Mouse (Mus musculus): ENCODE data around the gene Tlr6.

Gene Tlr6

DNA sequence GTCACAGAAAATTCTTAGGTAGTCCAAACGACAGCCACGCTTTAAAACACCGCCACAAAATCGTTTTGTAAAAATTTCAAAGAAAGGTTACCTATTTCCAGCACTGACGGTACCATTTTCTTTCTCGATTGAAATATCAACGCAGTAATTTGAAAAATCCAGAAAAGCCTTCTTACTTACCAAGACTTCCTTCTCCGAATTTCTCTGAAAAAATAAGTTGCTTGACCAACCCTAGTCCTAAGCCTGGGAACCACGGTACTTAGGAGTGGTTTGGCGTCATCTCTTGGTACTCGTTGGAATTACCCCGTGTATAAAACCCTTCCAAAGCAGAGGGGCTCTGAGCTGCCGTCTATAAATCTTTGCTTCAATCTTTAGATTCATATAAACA lies at the start of gene Tlr6:
Gene Tlr6 (minus strand): TSS at position 255 of the 388 bp plus-strand sequence.
- peak; percentile 50 for DNase-seq (ENCODE audit: low spot score)

DNA sequence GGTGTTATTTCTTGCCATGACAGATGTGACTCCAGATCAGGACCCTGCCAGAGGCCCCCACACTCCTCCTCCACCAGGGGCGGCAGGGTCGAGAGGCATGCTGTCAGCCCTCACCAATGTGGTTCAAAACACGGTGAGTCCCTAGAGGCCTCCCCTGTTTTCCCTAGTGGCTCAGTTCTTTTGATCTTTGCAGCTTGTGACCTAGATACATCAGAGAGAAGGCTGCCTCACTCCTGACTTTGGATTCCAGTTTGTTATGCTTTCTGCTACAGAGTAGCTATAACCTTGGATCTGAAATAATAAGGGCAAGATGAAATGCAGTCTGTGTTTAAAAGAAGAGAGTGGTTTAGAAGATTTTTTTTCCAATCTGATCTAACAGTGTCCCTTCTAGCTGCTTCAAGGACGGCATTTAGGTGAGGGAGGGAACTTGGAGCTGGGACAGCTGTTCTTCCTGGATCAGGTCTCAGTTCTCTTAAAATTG lies 46.2 kb upstream of the Tlr6 start:
- no peak for DNase-seq (ENCODE audit: low spot score)

DNA sequence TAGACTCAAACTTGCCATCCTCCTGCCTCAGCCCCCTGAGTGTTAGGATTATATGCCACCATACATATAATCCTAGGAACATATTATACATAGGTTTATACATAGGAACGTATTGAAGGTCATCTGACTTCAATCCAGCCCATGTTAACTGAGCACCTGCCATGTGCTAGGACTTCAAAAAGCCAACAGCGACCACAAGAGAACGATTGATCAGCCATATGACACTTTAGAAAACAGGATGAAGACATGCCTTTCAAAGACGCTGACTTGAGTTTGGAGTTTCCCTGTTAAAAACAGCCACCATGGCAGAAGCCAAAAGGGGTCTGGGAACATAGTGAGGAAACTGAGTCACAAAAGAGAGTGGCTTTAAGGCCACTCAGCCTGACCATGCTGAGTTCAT lies 45.4 kb upstream of the Tlr6 start:
- no peak for DNase-seq (ENCODE audit: low spot score)

DNA sequence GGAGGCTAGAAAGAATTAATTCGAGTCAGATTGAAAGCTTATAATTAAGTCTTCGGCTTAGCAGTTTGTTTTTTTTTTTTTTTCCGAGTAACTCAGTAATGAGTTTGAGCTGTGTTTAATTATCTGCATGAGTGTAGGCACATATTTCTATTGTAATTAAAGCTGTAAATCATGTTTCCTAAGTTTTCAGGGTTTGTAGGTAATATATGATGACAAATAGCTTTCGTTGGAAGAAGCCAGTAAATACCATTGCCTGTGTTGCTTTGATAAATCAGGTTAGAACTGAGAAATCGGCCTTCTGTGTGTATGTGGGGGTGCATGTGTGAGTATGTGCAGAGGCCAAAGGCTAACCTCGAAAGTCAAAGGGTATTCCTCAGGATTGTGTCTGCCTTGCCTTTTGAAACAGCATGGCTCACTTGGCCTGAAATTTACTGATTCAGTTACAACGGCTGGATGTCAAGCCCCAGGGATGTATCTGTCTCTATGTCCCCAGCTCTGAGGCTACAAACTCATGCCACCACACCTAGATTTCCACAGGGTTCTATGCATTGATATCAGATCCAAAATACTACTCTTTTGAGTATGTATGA lies 44.1 kb upstream of the Tlr6 start:
- DNase-seq (ENCODE audit: low spot score) = no peak

DNA sequence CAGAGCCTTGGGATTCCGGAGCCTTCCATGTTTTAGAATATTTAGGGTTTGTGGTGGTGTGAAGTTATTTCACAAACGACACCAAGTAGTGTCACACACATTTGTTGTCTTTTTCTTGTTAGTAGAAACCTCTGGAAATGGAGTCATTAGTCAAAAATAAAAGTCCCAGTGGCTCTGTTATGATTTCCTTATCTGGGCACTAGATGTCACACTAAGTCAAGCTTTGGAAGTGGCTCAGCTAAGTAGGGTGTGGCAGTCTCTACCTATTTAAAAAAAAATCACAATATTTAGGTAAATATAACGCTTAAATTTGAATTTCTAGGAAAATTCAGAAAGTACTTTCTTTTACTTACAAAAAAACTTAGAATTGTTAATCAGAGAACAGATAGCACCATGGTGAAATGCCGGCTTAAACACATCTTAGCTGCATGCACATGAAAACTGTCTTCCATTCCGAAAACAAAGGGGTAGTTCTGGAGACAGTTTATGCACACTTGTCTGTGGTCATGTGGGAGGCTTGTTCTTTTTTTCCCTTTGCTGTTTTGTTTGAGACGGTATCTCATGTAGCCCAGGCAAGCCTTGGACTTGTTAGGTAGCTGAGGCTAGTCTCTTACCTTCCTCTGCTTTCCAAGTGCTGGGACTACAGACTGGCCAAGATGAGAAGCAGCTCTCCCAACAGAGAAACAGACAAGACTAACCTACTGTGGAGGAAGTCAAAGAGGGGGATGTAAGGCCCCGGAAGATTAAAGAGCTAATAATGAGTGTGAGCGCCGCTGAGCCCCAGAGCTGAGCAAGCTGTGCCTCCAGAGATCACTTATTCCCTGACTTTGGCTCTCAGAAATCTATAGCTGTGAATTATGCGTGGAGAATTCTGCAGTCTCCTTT lies 43.3 kb upstream of the Tlr6 start:
- DNase-seq (ENCODE audit: low spot score) = no peak

DNA sequence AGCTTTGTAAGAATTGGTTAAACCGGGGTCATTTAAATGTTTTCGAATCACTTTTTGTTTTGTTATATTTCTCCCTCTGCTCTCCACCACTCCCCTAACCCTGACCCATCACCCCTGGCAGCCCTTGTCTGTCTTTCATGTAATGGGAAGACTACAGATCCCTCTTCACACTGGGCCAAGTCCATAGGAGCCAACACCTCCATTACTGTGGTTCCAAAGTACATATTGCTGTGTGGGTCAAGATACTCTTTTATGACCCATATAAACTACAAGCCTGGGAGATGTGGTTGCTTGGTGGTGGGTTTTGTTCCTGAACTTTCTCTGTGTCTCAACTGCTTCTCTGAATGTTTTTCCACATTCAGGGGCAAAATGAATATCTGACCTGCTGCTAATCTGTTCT lies 35.5 kb upstream of the Tlr6 start:
- no peak for DNase-seq (ENCODE audit: low spot score)

DNA sequence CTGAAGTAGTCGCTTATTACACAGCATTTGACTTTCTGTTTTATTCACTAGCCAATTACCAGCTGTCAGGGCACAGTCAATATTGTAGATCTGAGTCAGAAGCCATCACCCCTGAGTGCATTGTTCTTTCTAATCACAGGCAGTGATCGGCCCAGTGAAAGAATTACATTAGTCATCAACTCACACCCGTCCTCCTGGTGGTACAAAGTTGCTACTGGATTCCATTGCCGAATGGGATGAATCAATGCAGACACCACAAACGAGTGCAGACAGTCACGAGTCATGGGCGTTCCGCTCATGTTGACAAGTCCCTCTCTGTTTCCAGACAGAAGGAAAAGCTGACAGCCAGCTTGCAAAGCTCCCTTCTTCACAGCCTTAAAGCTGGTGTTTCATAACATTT lies 32.6 kb upstream of the Tlr6 start:
- DNase-seq (ENCODE audit: low spot score) = no peak

DNA sequence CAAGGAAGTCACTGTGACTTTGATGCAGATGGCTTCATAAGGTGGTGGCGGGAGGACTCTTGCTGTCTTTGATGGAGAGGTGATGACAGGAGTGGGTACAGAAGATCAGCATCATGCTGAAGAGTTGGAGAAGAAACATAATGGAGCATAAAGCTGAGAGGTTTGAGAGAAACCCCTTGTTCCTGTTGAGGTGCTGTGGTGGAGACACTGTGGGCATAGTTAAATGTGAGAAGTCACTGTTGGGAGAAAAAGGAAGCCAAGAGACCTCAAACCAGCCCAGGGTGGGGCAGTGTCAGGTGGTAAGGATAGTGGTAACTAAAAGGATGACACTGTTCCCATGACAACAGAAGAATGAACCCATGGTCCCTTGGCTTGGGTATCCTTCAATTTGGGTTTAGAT lies 30.0 kb upstream of the Tlr6 start:
- DNase-seq (ENCODE audit: low spot score) = no peak

DNA sequence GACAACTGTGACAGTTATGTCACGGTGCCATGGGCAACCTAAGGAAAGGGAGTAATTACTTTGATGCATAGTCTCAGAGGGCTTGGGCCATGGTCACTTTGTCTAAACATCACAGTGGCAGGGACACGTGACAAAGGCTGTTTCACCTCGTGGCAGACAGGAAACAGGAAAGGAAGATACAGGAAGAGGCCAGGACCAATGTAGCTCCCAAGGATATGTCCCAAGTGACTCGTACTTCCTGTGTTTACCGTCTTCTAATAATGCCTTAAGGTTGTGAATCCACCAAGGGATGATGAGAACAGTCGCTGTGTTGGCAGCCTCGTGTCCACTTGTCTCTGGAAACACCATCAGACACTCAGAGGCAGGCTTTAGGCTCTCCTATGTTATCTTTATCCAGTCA lies 26.1 kb upstream of the Tlr6 start:
- no peak for DNase-seq (ENCODE audit: low spot score)

DNA sequence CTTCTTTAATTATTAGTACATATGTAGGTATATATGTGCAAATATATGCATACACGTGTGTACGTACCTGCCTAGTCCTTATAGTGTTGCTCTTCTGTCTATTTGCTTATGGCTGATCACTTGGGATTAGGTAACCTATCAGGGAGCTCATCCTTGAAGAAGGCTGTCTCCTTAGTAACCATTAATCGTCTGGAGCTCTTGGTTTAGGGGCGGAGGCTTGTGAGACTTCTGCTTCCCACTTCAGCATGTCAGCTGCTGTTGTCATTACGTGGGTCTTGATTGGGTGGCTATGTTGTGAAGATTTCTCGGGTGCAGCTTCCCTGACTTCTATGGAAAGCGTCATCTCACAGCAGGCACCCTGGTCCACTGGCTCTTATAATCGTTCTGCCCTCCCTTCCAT lies 17.2 kb upstream of the Tlr6 start:
- DNase-seq (ENCODE audit: low spot score) = no peak

DNA sequence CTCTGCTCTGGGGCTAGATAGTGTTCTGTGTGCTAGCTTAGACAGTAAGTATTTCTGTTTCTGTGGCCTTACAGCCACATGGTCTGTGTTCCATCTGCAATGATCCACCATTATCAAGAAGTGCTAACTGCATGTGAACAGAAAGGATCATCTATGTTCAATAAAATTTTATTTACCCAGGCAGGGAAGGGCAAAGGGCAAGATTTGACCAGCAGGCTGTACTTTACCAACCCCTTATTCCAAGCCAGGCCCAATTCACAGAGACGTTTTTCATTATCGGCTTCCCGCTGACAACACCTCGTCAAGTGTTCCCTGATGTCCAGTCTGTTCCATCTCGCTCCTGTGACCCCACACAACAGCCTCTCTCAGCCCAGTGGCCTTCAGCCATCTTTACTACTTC lies 15.2 kb upstream of the Tlr6 start:
- DNase-seq (ENCODE audit: low spot score) = no peak

DNA sequence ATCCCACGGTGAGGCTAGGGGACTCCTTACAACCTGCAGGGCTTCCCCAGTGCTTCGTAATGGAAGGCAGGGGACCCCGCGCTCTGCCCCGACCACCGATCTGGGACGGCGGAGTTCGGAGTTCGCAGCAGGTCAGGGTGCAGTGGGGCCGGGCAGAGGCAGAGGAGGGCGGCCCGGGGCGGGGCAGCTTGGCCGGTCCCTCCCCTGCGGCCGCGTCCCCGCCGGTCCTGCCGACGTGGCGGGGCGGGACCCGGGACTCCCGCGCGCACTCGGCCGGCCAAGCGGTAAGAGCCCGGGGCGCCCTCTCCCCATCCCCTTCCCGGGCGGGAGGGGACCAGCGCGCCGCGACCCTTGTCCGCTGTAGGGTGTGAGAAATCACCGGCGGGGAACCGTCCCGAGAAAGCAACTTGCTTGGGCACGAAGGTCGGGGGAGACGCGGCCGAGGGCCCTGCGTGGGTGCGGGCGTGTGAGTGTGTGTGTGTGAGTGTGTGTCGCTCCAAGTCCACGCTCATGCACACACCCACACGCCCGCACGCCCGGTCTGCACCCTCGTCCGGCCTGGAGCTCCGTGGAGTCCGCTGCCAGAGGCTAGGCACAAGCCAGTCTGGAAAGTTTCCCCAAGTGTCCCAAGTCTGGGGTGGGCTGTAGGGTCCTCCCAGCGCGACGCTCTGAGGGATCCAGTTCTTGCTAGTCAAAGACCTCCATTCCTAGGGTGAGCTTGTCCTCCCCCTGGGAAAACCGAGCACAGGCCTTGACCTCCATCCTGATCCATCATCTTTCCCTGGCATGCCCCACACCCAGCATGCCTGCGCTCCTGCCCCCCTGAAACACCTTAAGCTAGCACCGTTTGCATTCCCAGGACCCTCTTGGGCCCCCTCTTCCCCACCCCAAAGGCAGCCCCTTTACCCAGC lies 10.2 kb upstream of the Tlr6 start, which contains the start of gene Fam114a1:
Gene Fam114a1 (plus strand): TSS at position 211 of the 911 bp plus-strand sequence.
- DNase-seq (ENCODE audit: low spot score) = peak; percentile 72

DNA sequence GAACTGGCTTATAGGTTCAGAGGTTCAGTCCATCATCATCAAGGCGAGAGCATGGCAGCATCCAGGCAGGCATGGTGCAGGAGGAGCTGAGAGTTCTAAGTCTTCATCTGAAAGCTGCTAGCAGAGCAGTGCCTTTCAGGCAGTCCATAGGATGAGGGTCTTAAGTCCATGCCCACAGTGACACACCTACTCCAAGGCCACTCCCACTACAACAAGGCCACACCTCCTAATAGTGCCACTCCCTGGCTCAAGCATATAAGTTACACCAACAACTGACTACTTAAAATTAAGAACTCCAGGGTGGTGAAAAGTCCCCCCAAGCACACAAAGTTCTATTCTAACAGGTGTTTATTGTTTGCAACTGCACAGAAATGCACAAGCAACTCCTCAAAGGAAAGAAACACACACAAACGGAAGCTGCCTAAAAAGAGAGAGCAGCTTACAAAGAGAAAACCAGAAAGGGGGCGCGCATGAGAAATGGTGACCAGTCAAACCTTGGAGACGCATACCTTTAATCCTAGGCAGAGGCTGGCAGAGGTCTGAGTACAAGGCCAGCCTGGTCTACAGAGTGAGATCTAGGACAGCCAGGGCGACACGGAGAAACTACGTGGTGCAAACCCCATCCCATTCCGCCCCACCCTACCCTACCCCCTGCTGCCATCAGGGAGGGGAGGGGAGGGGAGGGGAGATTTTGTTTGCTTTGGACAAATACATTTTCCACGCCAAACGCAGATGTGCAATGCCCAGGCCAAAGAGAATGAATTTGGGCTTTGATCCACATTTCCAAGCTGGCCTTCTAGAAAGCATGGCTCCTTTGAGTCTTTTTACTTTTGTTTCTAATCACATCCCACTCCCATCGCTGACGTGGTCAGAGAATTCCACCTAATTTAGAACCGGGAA lies 9.3 kb upstream of the Tlr6 start:
- DNase-seq (ENCODE audit: low spot score) = no peak

DNA sequence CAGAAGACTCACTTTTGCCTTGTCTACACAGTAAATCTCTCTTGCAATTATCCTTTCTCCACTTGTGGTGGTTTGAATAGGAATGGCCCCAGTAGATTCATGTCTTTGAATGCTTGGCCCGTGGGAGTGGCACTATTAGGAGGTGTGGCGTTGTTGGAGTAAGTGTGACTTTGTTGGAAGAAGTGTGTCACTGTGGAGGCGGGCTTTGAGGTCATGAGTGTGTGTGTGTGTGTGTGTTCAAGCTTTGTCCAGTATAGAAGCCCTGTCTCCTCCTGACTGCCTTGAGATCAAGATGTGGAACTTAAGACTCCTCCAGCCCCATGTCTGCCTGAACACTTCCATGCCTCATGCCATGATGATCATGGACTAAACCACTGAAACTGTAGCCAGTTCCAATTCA lies 3.8 kb upstream of the Tlr6 start:
- DNase-seq (ENCODE audit: low spot score) = no peak

DNA sequence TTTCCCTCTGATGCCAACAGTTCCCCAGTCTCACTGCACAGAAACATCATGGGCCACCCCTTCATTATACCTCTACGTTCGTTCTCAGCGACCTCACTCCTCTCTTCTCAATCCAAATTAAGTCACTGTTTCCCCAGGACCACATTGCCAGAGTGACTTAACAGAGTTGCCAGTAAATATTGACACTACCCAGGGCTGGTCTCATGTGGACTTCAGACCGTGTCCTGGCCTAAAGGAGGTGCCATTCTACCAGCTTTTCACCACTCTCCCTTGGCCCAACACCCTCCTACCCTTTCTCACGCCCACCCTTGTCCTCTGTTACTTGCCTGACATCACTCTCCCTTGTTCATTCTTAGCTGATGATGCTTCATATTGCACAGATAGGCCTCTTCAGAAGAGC lies 3.4 kb upstream of the Tlr6 start:
- no peak for DNase-seq (ENCODE audit: low spot score)

DNA sequence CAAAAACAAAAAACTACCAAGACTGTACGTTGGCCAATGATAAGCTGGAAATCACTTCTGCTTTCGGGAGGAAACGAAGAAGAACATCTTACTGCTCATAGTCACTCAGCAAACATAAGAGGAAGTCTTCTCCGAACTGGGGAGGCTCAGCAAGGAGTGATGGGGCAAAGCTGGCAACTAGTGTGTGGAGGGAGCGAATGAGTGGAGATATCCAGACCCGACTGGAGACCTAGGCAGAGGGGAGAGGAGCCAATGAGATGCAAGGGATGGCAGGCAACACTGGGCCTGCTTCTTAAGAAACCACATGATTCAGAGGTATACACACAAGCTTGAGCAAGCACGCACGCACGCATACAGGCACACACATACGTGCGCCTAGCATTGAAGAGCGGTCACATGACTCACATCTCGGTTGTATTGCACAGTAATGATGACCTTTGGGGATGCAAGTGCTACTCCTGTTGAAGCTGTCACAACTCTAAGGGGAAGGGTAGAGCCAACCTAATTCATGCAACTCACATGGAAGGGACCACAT lies 1.0 kb upstream of the Tlr6 start:
- DNase-seq (ENCODE audit: low spot score) = no peak

DNA sequence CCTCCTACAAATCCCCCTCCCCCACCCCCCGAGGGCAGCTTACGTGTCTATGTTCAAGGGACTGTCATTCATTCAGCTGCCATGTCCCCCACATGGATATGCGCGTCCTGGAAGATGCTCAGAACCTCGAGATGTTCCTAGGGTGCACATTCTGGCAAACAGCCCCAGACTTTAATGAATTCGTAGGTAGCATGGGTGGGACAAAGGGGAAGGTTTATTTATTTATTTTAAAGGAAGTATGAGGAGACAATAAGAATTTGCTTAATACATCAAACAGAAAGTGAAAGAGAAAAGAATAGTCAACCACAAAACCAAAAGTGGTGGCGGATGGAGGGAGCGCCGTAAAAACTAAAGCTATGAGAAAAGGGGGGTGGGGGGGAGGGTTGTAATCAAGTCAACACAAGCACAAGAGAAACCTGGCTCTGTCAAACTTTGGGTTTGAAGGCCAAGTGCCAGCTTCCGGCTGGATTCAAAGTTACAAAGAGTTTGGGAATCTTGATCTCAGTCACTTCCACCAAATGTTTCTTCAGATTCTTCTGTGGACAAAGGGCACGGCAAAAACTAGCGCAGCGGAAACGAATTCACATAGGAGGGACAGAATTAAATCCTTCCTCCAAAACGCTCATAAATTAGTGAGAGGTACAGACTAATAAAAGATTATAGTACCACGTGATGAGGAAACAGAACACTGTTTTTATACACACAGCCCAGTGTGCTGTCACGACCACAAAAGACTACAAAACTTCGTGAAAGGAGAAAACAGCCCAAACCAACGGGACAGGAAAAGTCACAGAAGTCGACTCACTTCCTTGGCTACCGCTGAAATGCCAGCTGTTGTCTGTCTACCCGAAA lies 680 bp downstream of the Tlr6 start:
- no peak for DNase-seq (ENCODE audit: low spot score)

DNA sequence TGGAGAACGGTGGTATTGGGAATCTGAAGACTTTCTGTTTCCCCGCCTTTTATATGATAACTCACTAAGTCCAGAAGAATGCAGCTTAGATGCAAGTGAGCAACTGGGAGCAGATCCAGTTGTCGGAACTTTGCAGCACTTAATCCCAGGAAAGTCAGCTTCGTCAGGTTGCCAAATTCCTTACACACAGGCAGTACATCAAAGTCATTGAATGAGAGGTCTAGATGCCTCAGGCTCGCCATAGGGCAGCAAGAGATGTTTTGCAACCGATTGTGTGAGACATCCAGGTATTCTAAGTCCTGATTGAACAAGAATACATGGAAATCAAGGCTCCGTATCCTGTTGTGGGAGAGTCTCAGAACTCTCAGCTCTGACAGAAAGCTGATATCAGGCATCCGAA lies 5.0 kb downstream of the Tlr6 start:
- DNase-seq (ENCODE audit: low spot score) = no peak

DNA sequence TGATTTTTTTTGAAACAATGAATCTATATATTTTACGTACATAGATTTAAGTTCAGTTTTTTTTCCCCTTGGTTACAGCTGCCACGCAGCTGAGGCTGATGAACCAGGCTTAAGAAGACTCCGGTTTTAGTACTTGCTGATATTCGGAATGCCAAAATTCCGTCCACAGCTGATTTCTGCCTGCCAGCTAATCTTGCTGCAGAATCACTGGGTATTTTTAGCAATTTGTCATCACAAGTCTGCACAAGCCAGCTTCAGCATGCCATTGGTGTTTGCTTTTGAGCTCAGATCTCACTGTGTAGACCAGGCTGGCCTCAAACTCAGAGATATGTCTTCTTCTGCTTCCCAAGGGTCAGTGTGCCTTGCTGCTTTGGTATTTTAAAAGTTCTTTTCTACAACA lies 8.4 kb downstream of the Tlr6 start:
- DNase-seq (ENCODE audit: low spot score) = no peak

DNA sequence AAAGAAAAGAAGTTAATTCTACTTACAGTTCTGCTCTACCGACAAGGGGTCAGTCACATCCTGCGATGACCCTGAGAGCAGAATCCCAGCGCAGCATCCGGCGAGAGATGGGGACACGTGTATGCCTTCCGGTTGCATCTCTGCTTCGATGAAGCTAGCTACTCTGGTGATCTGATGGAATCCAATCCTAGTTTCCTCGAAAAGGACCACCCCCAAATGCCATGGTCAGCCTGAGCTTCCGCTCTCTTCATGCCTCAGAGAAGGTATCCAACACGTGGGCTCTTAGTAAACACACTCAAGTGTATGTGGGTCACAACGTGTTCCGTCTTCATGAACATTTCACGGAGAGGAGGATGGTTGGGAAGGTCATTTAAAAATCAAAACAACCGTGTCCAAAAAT lies 27.1 kb downstream of the Tlr6 start:
- DNase-seq (ENCODE audit: low spot score) = no peak

All from ovary, postnatal 14 days (tissue).